Mouse (Mus musculus): ENCODE measurements at regions not wholly inside any gene's neighbourhood (a gene's known extent, or its start where the extent isn't known, plus 50 kb on each side); places are given as distances from the start of the nearest gene placed in this dataset.

- no peak for DNase-seq (ENCODE audit: low read depth)
- TF ChIP-seq POLR2A (IDR thresholded peaks at IDR 0.05; ENCODE audit: borderline replicate concordance, extremely low read depth, insufficient read depth, insufficient read length, poor library complexity, severe bottlenecking) (no peak), CTCF (IDR thresholded peaks at IDR 0.05; ENCODE audit: borderline replicate concordance, extremely low read depth, insufficient read depth, insufficient read length) (no peak)
Observed at GRCm38 (mm10) chr5:101596996-101597395, 67.8 kb downstream of the Nkx6-1 start.

- no peak for DNase-seq (ENCODE audit: low read depth)
- TF ChIP-seq POLR2A (IDR thresholded peaks at IDR 0.05; ENCODE audit: borderline replicate concordance, extremely low read depth, insufficient read depth, insufficient read length, poor library complexity, severe bottlenecking) (no peak), CTCF (IDR thresholded peaks at IDR 0.05; ENCODE audit: borderline replicate concordance, extremely low read depth, insufficient read depth, insufficient read length) (no peak)
Observed at GRCm38 (mm10) chr5:101591236-101591635, 73.6 kb downstream of the Nkx6-1 start.

GRCm38 (mm10) chr5:101590341-101591124, 74.3 kb downstream of the Nkx6-1 start:
- TF ChIP-seq CTCF (IDR thresholded peaks at IDR 0.05; ENCODE audit: borderline replicate concordance, extremely low read depth, insufficient read depth, insufficient read length) (no peak), POLR2A (IDR thresholded peaks at IDR 0.05; ENCODE audit: borderline replicate concordance, extremely low read depth, insufficient read depth, insufficient read length, poor library complexity, severe bottlenecking) (no peak)
- DNase-seq (ENCODE audit: low read depth): peak; percentile 82

- DNase-seq (ENCODE audit: low read depth): no peak
- TF ChIP-seq POLR2A (IDR thresholded peaks at IDR 0.05; ENCODE audit: borderline replicate concordance, extremely low read depth, insufficient read depth, insufficient read length, poor library complexity, severe bottlenecking) (no peak), CTCF (IDR thresholded peaks at IDR 0.05; ENCODE audit: borderline replicate concordance, extremely low read depth, insufficient read depth, insufficient read length) (no peak)
Observed at GRCm38 (mm10) chr5:101572966-101573365, 91.8 kb downstream of the Nkx6-1 start.

- TF ChIP-seq CTCF (IDR thresholded peaks at IDR 0.05; ENCODE audit: borderline replicate concordance, extremely low read depth, insufficient read depth, insufficient read length) (no peak), POLR2A (IDR thresholded peaks at IDR 0.05; ENCODE audit: borderline replicate concordance, extremely low read depth, insufficient read depth, insufficient read length, poor library complexity, severe bottlenecking) (no peak)
- DNase-seq (ENCODE audit: low read depth): peak; percentile 75
Observed at GRCm38 (mm10) chr5:101565770-101566169, 99.0 kb downstream of the Nkx6-1 start.

GRCm38 (mm10) chr5:101560366-101560765, 104.4 kb downstream of the Nkx6-1 start:
- DNase-seq (ENCODE audit: low read depth): no peak
- no peak for TF ChIP-seq POLR2A (IDR thresholded peaks at IDR 0.05; ENCODE audit: borderline replicate concordance, extremely low read depth, insufficient read depth, insufficient read length, poor library complexity, severe bottlenecking)
- TF ChIP-seq CTCF (IDR thresholded peaks at IDR 0.05; ENCODE audit: borderline replicate concordance, extremely low read depth, insufficient read depth, insufficient read length): no peak

GRCm38 (mm10) chr5:101558279-101558987, 106.4 kb downstream of the Nkx6-1 start:
- TF ChIP-seq CTCF (IDR thresholded peaks at IDR 0.05; ENCODE audit: borderline replicate concordance, extremely low read depth, insufficient read depth, insufficient read length): no peak
- TF ChIP-seq POLR2A (IDR thresholded peaks at IDR 0.05; ENCODE audit: borderline replicate concordance, extremely low read depth, insufficient read depth, insufficient read length, poor library complexity, severe bottlenecking): no peak
- peak; percentile 82 for DNase-seq (ENCODE audit: low read depth)

GRCm38 (mm10) chr5:101557156-101557555, 107.6 kb downstream of the Nkx6-1 start:
- no peak for TF ChIP-seq CTCF (IDR thresholded peaks at IDR 0.05; ENCODE audit: borderline replicate concordance, extremely low read depth, insufficient read depth, insufficient read length)
- TF ChIP-seq POLR2A (IDR thresholded peaks at IDR 0.05; ENCODE audit: borderline replicate concordance, extremely low read depth, insufficient read depth, insufficient read length, poor library complexity, severe bottlenecking): no peak
- no peak for DNase-seq (ENCODE audit: low read depth)

- DNase-seq (ENCODE audit: low read depth): peak; percentile 35
- TF ChIP-seq CTCF (IDR thresholded peaks at IDR 0.05; ENCODE audit: borderline replicate concordance, extremely low read depth, insufficient read depth, insufficient read length) (no peak), POLR2A (IDR thresholded peaks at IDR 0.05; ENCODE audit: borderline replicate concordance, extremely low read depth, insufficient read depth, insufficient read length, poor library complexity, severe bottlenecking) (no peak)
Observed at GRCm38 (mm10) chr5:101543326-101543725, 121.5 kb downstream of the Nkx6-1 start.

- TF ChIP-seq POLR2A (IDR thresholded peaks at IDR 0.05; ENCODE audit: borderline replicate concordance, extremely low read depth, insufficient read depth, insufficient read length, poor library complexity, severe bottlenecking) (no peak), CTCF (IDR thresholded peaks at IDR 0.05; ENCODE audit: borderline replicate concordance, extremely low read depth, insufficient read depth, insufficient read length) (no peak)
- no peak for DNase-seq (ENCODE audit: low read depth)
Observed at GRCm38 (mm10) chr5:101539818-101540217, 125.0 kb downstream of the Nkx6-1 start.

GRCm38 (mm10) chr5:101539254-101539549, 125.6 kb downstream of the Nkx6-1 start:
- no peak for DNase-seq (ENCODE audit: low read depth)
- TF ChIP-seq CTCF (IDR thresholded peaks at IDR 0.05; ENCODE audit: borderline replicate concordance, extremely low read depth, insufficient read depth, insufficient read length) (no peak), POLR2A (IDR thresholded peaks at IDR 0.05; ENCODE audit: borderline replicate concordance, extremely low read depth, insufficient read depth, insufficient read length, poor library complexity, severe bottlenecking) (no peak)

Data from brain, embryonic 14.5 days (tissue).